Mouse (Mus musculus): ENCODE data around the gene Nupl1. TPM values are rescaled to one million over a fixed set of nuclear protein-coding genes. Genes with fewer than 3 reads are reported as not detected.

Nupl1 gene
- polyA plus RNA-seq, 1 experiment: not detected

- H3K27me3 ChIP-seq (ENCODE audit: control insufficient read depth, insufficient read depth, insufficient read length): no peaks in the 10 kb centered on the region
These were observed 1.1 kb upstream of the Nupl1 start for GRCm38 (mm10) chr14:60252004-60253000.

GRCm38 (mm10) chr14:60250879-60251278 is 352 bp downstream of the Nupl1 start:
- TF ChIP-seq FOSL1 (IDR thresholded peaks at IDR 0.05; ENCODE audit: insufficient read depth, low read length, poor library complexity, severe bottlenecking): no peak
- TF ChIP-seq MAX (IDR thresholded peaks at IDR 0.05): no peak
- no peak for TF ChIP-seq USF1 (IDR thresholded peaks at IDR 0.05; ENCODE audit: low read depth)
- TF ChIP-seq CEBPB (IDR thresholded peaks at IDR 0.05; ENCODE audit: low read depth): no peak
- TF ChIP-seq MYOD1 (IDR thresholded peaks at IDR 0.05; ENCODE audit: control insufficient read depth, insufficient read length, low read depth): no peak
- no peak for TF ChIP-seq CTCF (IDR thresholded peaks at IDR 0.05; ENCODE audit: control insufficient read depth, insufficient read depth, insufficient read length)
- Histone ChIP-seq H3K79me2 (ENCODE audit: control insufficient read depth, insufficient read depth) (peaks cover 50% of the 10 kb centered on the region), H3K27me3 (ENCODE audit: control insufficient read depth, insufficient read depth, insufficient read length) (no peaks in the 10 kb centered on the region), H3K36me3 (ENCODE audit: control insufficient read depth, insufficient read depth) (peaks cover 14% of the 10 kb centered on the region), H3K79me3 (ENCODE audit: low read depth) (peaks cover 43% of the 10 kb centered on the region), H3K4me3 (ENCODE audit: insufficient read depth, poor library complexity, severe bottlenecking) (peak overlapping the region; percentile 86), H3ac (ENCODE audit: control insufficient read depth, insufficient read length, low read depth) (peak overlapping the region; percentile 96)

More at GRCm38 (mm10) chr14:60252004-60253000, 1.1 kb upstream of the Nupl1 start:
- H3ac ChIP-seq (ENCODE audit: control insufficient read depth, insufficient read length, low read depth): peak overlapping the region; percentile 72
- peaks cover 36% of the 10 kb centered on the region for H3K79me3 ChIP-seq (ENCODE audit: low read depth)
- no peak for TF ChIP-seq MYOD1 (IDR thresholded peaks at IDR 0.05; ENCODE audit: control insufficient read depth, insufficient read length, low read depth)
- TF ChIP-seq MAX (IDR thresholded peaks at IDR 0.05): no peak
- no peak for TF ChIP-seq CTCF (IDR thresholded peaks at IDR 0.05; ENCODE audit: control insufficient read depth, insufficient read depth, insufficient read length)
- no peak for TF ChIP-seq USF1 (IDR thresholded peaks at IDR 0.05; ENCODE audit: low read depth)
- no peak for TF ChIP-seq MYOG (IDR thresholded peaks at IDR 0.05; ENCODE audit: control insufficient read depth, extremely low read depth, insufficient read length)
- TF ChIP-seq CEBPB (IDR thresholded peaks at IDR 0.05; ENCODE audit: low read depth): no peak
- TF ChIP-seq FOSL1 (IDR thresholded peaks at IDR 0.05; ENCODE audit: insufficient read depth, low read length, poor library complexity, severe bottlenecking): no peak
- H3K36me3 ChIP-seq (ENCODE audit: control insufficient read depth, insufficient read depth): peaks cover 3% of the 10 kb centered on the region
- peak overlapping the region; percentile 86 for H3K4me3 ChIP-seq (ENCODE audit: insufficient read depth, poor library complexity, severe bottlenecking)
- H3K79me2 ChIP-seq (ENCODE audit: control insufficient read depth, insufficient read depth): peaks cover 39% of the 10 kb centered on the region

- H3K4me3 ChIP-seq (ENCODE audit: insufficient read depth, poor library complexity, severe bottlenecking): peak overlapping the region; percentile 86
- H3K79me3 ChIP-seq (ENCODE audit: low read depth): peaks cover 46% of the 10 kb centered on the region
- peak overlapping the region; percentile 37 for H3ac ChIP-seq (ENCODE audit: control insufficient read depth, insufficient read length, low read depth)
- peaks cover 18% of the 10 kb centered on the region for H3K36me3 ChIP-seq (ENCODE audit: control insufficient read depth, insufficient read depth)
- no peak for TF ChIP-seq FOSL1 (IDR thresholded peaks at IDR 0.05; ENCODE audit: insufficient read depth, low read length, poor library complexity, severe bottlenecking)
- H3K79me2 ChIP-seq (ENCODE audit: control insufficient read depth, insufficient read depth): peaks cover 55% of the 10 kb centered on the region
- no peaks in the 10 kb centered on the region for H3K27me3 ChIP-seq (ENCODE audit: control insufficient read depth, insufficient read depth, insufficient read length)
These were observed 865 bp downstream of the Nupl1 start for GRCm38 (mm10) chr14:60250366-60250765.

- no peaks in the 10 kb centered on the region for H3K27me3 ChIP-seq (ENCODE audit: control insufficient read depth, insufficient read depth, insufficient read length)
- TF ChIP-seq USF1 (IDR thresholded peaks at IDR 0.05; ENCODE audit: low read depth) (no peak), MYOG (IDR thresholded peaks at IDR 0.05; ENCODE audit: control insufficient read depth, extremely low read depth, insufficient read length) (no peak), CEBPB (IDR thresholded peaks at IDR 0.05; ENCODE audit: low read depth) (no peak), FOSL1 (IDR thresholded peaks at IDR 0.05; ENCODE audit: insufficient read depth, low read length, poor library complexity, severe bottlenecking) (no peak), MYOD1 (IDR thresholded peaks at IDR 0.05; ENCODE audit: control insufficient read depth, insufficient read length, low read depth) (no peak), CTCF (IDR thresholded peaks at IDR 0.05; ENCODE audit: control insufficient read depth, insufficient read depth, insufficient read length) (no peak), MAX (IDR thresholded peaks at IDR 0.05) (no peak)
- H3K79me2 ChIP-seq (ENCODE audit: control insufficient read depth, insufficient read depth): no peaks in the 10 kb centered on the region
- no peak overlapping the region for H3K4me3 ChIP-seq (ENCODE audit: insufficient read depth, poor library complexity, severe bottlenecking)
- peaks cover 89% of the 10 kb centered on the region for H3K36me3 ChIP-seq (ENCODE audit: control insufficient read depth, insufficient read depth)
- H3ac ChIP-seq (ENCODE audit: control insufficient read depth, insufficient read length, low read depth): no peak overlapping the region
- H3K79me3 ChIP-seq (ENCODE audit: low read depth): peaks cover 6% of the 10 kb centered on the region
These were observed 12.7 kb downstream of the Nupl1 start for GRCm38 (mm10) chr14:60238551-60238950.

GRCm38 (mm10) chr14:60219886-60220285 is 31.3 kb downstream of the Nupl1 start:
- Histone ChIP-seq H3K79me3 (ENCODE audit: low read depth) (peaks cover 3% of the 10 kb centered on the region), H3ac (ENCODE audit: control insufficient read depth, insufficient read length, low read depth) (no peak overlapping the region), H3K36me3 (ENCODE audit: control insufficient read depth, insufficient read depth) (peaks cover 44% of the 10 kb centered on the region), H3K4me3 (ENCODE audit: insufficient read depth, poor library complexity, severe bottlenecking) (no peak overlapping the region), H3K27me3 (ENCODE audit: control insufficient read depth, insufficient read depth, insufficient read length) (no peaks in the 10 kb centered on the region), H3K79me2 (ENCODE audit: control insufficient read depth, insufficient read depth) (no peaks in the 10 kb centered on the region)
- TF ChIP-seq MYOG (IDR thresholded peaks at IDR 0.05; ENCODE audit: control insufficient read depth, extremely low read depth, insufficient read length) (no peak), MYOD1 (IDR thresholded peaks at IDR 0.05; ENCODE audit: control insufficient read depth, insufficient read length, low read depth) (no peak), CTCF (IDR thresholded peaks at IDR 0.05; ENCODE audit: control insufficient read depth, insufficient read depth, insufficient read length) (no peak), FOSL1 (IDR thresholded peaks at IDR 0.05; ENCODE audit: insufficient read depth, low read length, poor library complexity, severe bottlenecking) (no peak), CEBPB (IDR thresholded peaks at IDR 0.05; ENCODE audit: low read depth) (no peak), USF1 (IDR thresholded peaks at IDR 0.05; ENCODE audit: low read depth) (no peak), MAX (IDR thresholded peaks at IDR 0.05) (no peak)
